Mouse (Mus musculus) cerebellum, adult 2 months (tissue): ENCODE data around the gene Olfr1497.

ENCODE experiments used
- CTCF ChIP-seq: fragments of 200-500 bp; IDR thresholded peaks from 2 replicates; pipeline ENCODE4 v1.5.1; 2011; ENCODE audit warnings: low read depth, mild to moderate bottlenecking, control low read depth, low read length, moderate library complexity, borderline replicate concordance; ENCODE audit not compliant: insufficient read depth
- POLR2A ChIP-seq: fragments of 200-500 bp; IDR thresholded peaks from 2 replicates; pipeline ENCODE4 v1.6.1; 2011; ENCODE audit warnings: low read length, control low read depth, borderline replicate concordance; ENCODE audit not compliant: insufficient read depth

- TF ChIP-seq POLR2A (no peak), CTCF (no peak)
Measured at GRCm38 (mm10) chr19:13828447-13828846, 30.4 kb upstream of the Olfr1497 start.
